Mouse (Mus musculus) activated CD4-positive, CD25-positive, alpha-beta regulatory T cell (primary cell): ENCODE measurements around the gene Smim20. TPM values are rescaled to one million over a fixed set of nuclear protein-coding genes. Genes with fewer than 3 reads are reported as not detected.

ENCODE experiments used
- polyA plus RNA-seq, 2 experiments: library from polyadenylated mRNA; unstranded; fragments of 100-300 nt; shearing (Covaris generic); gene quantifications; one replicate each; pipeline ENCODE4 v1.2.1; 2017

The Smim20 gene
- polyA plus RNA-seq = 100 to 1,000 TPM in 1 of 2 experiments, 10 to 100 TPM in 1; 68.4 to 109 TPM

DNA sequence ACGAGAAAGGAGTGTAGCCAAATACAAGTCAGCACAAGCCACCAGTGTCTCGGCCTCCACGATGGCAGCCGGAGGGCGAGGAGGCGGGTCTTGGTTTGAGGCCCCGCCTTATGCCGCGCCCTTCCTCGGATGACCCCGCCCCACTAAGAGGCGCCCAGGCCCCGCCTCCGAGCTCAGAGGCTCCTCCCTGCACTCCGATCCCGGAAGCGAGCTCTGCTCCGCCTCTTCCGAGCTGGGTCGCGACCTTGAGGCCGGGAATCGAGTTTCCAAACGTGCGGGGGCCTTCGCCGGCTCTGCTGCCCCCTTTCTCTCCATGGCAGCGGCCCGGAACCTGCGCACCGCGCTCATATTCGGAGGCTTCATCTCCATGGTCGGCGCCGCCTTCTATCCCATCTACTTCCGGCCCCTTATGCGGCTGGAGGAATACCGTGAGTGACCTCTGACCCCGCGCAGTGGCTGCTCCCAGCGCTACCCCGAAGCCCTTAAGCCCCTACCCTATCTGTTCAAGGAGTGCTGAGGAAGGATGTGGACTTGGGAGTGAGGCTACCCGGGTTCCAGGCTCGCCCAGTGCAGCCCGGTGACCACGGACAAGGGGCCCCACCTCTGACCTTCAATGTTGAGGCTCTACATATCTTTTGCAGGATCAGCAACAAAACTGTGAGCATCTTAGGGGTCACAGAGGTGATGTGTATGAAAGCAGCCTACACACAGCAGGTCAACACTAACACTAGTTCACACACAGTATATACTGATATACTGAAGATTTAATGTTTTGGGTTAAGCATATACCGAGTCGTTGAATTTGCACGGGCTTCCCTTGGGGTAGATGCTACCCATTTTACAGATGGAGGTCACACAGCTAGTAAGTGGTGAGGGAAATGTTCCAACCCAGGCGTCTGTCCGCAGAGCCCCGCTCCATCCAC lies at the start of gene Smim20:
Gene Smim20 (plus strand): TSS at position 153 of the 923 bp plus-strand sequence.

Other genes starting within 250 kb of the Smim20 start
- under 1 TPM; 0.20 to 0.43 TPM for gene Slc34a2, start 229.0 kb upstream of the Smim20 start, polyA plus RNA-seq
- gene Sel1l3, start 53.2 kb upstream of the Smim20 start, polyA plus RNA-seq = under 1 TPM in 1 of 2 experiments, not detected in 1; 0.12 TPM
- 10 to 100 TPM; 28.9 to 45.6 TPM for gene Rbpj, start 199.1 kb downstream of the Smim20 start, polyA plus RNA-seq